ENCODE assay signal across 16 mouse cellular contexts in genomic region chr13:18172334-18172733, GRCm38 (mm10).
DNase-seq lines count a peak whose midpoint lies in the region; ATAC-seq lines count a peak whose summit lies in the region.
"Had no signal": no experiment of that assay in that cellular context is flagged by ENCODE, and none has a peak within 500 bp of the region (broad histone marks: within the 10 kb centered on the region; RNA-seq: fewer than 3 reads in every experiment).

No protein-coding gene starts in this region.

- no peaks in the 10 kb centered on the region for H3K9me3 ChIP-seq in forebrain, embryonic 10.5 days
- no peaks in the 10 kb centered on the region for H3K9me3 ChIP-seq in forebrain, embryonic 14.5 days (replicated peaks; ENCODE audit: control insufficient read depth, low read length)
- H3K9me3 ChIP-seq in midbrain, embryonic 14.5 days (ENCODE audit: control insufficient read depth, low read length): no peaks in the 10 kb centered on the region
- no peaks in the 10 kb centered on the region for H3K9me3 ChIP-seq in midbrain, embryonic 16.5 days (replicated peaks; ENCODE audit: control insufficient read depth, low read length, poor library complexity, severe bottlenecking)
- H3K9me3 ChIP-seq: heart, embryonic 10.5 days; limb, embryonic 15.5 days had no signal

- 52% methylated on average over 9 of the region's 9 CpGs for WGBS in forebrain, embryonic 10.5 days
- 45% methylated on average over 9 of the region's 9 CpGs for WGBS in forebrain, embryonic 14.5 days
- WGBS in midbrain, embryonic 14.5 days: 33% methylated on average over 9 of the region's 9 CpGs
- 22% methylated on average over 9 of the region's 9 CpGs for WGBS in midbrain, embryonic 16.5 days

- no peak overlapping the region for H3K4me3 ChIP-seq in forebrain, embryonic 10.5 days
- no peak overlapping the region for H3K4me3 ChIP-seq in forebrain, embryonic 14.5 days (ENCODE audit: low read depth, low read length)
- H3K4me3 ChIP-seq in midbrain, embryonic 14.5 days (replicated peaks; ENCODE audit: low read depth, low read length): no peak overlapping the region
- H3K4me3 ChIP-seq in midbrain, embryonic 16.5 days (ENCODE audit: low read depth, low read length): no peak overlapping the region
- H3K4me3 ChIP-seq: gastrocnemius, adult 2 months; heart, embryonic 10.5 days; layer of hippocampus, adult 2 months; limb, embryonic 15.5 days had no signal

- no peaks in the 10 kb centered on the region for H3K27me3 ChIP-seq in forebrain, embryonic 10.5 days (ENCODE audit: poor library complexity, severe bottlenecking)
- no peaks in the 10 kb centered on the region for H3K27me3 ChIP-seq in forebrain, embryonic 14.5 days (replicated peaks; ENCODE audit: control insufficient read depth, insufficient read depth, low read length)
- H3K27me3 ChIP-seq in midbrain, embryonic 14.5 days (ENCODE audit: control insufficient read depth, insufficient read depth, low read length): no peaks in the 10 kb centered on the region
- H3K27me3 ChIP-seq in midbrain, embryonic 16.5 days (ENCODE audit: control insufficient read depth, insufficient read depth, low read depth, low read length): no peaks in the 10 kb centered on the region
- H3K27me3 ChIP-seq: limb, embryonic 15.5 days had no signal

- DNase-seq in forebrain, embryonic 10.5 days (ENCODE audit: extremely low spot score, low spot score): no peak
- no peak for DNase-seq in forebrain, embryonic 14.5 days (ENCODE audit: low spot score)
- peak; percentile 24 for DNase-seq in midbrain, embryonic 14.5 days
- peak; percentile 22 to 50 for DNase-seq in kidney, postnatal 25 days
- no peak for DNase-seq in urinary bladder, postnatal 14 days (ENCODE audit: low spot score)
- DNase-seq: forebrain, postnatal 0 days; gastrocnemius, adult 2 months; heart, postnatal 14 days; right cerebral cortex, postnatal 14 days; thymus, postnatal 4 days had no signal

- H3K9ac ChIP-seq in forebrain, embryonic 14.5 days (ENCODE audit: low read length): no peak overlapping the region
- no peak overlapping the region for H3K9ac ChIP-seq in midbrain, embryonic 14.5 days (replicated peaks; ENCODE audit: low read length)
- no peak overlapping the region for H3K9ac ChIP-seq in midbrain, embryonic 16.5 days (ENCODE audit: low read depth, low read length)
- H3K9ac ChIP-seq: forebrain, postnatal 0 days; limb, embryonic 15.5 days had no signal

- H3K4me1 ChIP-seq in forebrain, embryonic 10.5 days: 0 out of 2 replicates have a peak, but pooled peaks cover 4% of the 10 kb centered on the region
- H3K4me1 ChIP-seq in forebrain, embryonic 14.5 days (ENCODE audit: control insufficient read depth, insufficient read depth, low read length): no peaks in the 10 kb centered on the region
- H3K4me1 ChIP-seq in midbrain, embryonic 14.5 days (ENCODE audit: control insufficient read depth, insufficient read depth, low read length): no peaks in the 10 kb centered on the region
- H3K4me1 ChIP-seq in midbrain, embryonic 16.5 days (ENCODE audit: control insufficient read depth, insufficient read depth, low read length): peaks cover 3% of the 10 kb centered on the region; the same call in 1 of the 2 replicates
- H3K4me1 ChIP-seq: heart, embryonic 10.5 days had no signal

- no peak for ATAC-seq in forebrain, embryonic 14.5 days
- ATAC-seq in midbrain, embryonic 14.5 days (ENCODE audit: low FRiP score, low TSS enrichment): no peak
- no peak for ATAC-seq in midbrain, embryonic 16.5 days
- no peak for ATAC-seq in megakaryocyte-erythroid progenitor cell, adult 5-6 weeks (replicated peaks; ENCODE audit: low FRiP score, low TSS enrichment, poor library complexity, severe bottlenecking)
- no peak for ATAC-seq in erythroblast, adult 5-6 weeks (replicated peaks; ENCODE audit: low FRiP score, poor library complexity, severe bottlenecking)
- ATAC-seq: forebrain, postnatal 0 days had no signal

- H3K36me3 ChIP-seq in forebrain, embryonic 10.5 days (replicated peaks): no peaks in the 10 kb centered on the region
- H3K36me3 ChIP-seq in forebrain, embryonic 14.5 days (ENCODE audit: control insufficient read depth, insufficient read depth, low read length): no peaks in the 10 kb centered on the region
- no peaks in the 10 kb centered on the region for H3K36me3 ChIP-seq in midbrain, embryonic 14.5 days (ENCODE audit: control insufficient read depth, insufficient read depth, low read length)
- H3K36me3 ChIP-seq in midbrain, embryonic 16.5 days (ENCODE audit: control insufficient read depth, insufficient read depth, low read length): no peaks in the 10 kb centered on the region
- H3K36me3 ChIP-seq: heart, embryonic 10.5 days; limb, embryonic 15.5 days had no signal

- no peak overlapping the region for H3K4me2 ChIP-seq in forebrain, embryonic 14.5 days (ENCODE audit: low read length)
- H3K4me2 ChIP-seq in midbrain, embryonic 14.5 days (ENCODE audit: low read length): no peak overlapping the region
- H3K4me2 ChIP-seq in midbrain, embryonic 16.5 days (ENCODE audit: low read length): no peak overlapping the region
- H3K4me2 ChIP-seq: limb, embryonic 15.5 days had no signal

- 0 out of 2 replicates have a peak overlapping the region, but pooled peaks have one; percentile 33 for H3K27ac ChIP-seq in forebrain, embryonic 10.5 days
- no peak overlapping the region for H3K27ac ChIP-seq in forebrain, embryonic 14.5 days (ENCODE audit: low read depth, low read length)
- no peak overlapping the region for H3K27ac ChIP-seq in midbrain, embryonic 14.5 days (replicated peaks; ENCODE audit: low read depth, low read length)
- no peak overlapping the region for H3K27ac ChIP-seq in midbrain, embryonic 16.5 days (ENCODE audit: low read length)
- H3K27ac ChIP-seq: gastrocnemius, adult 2 months; heart, embryonic 10.5 days; layer of hippocampus, adult 2 months; limb, embryonic 15.5 days had no signal

Comparison
In these comparisons a context has a peak if more than half of its experiments do, and no peak if none do; other contexts are left out.
1. DNase-seq: peak in midbrain, embryonic 14.5 days (single experiment) and kidney, postnatal 25 days (2 of 2); none in forebrain, embryonic 10.5 days (single experiment), forebrain, embryonic 14.5 days (single experiment) and urinary bladder, postnatal 14 days (single experiment).